Mouse (Mus musculus): ENCODE measurements at regions not wholly inside any gene's neighbourhood (a gene's known extent, or its start where the extent isn't known, plus 50 kb on each side); places are given as distances from the start of the nearest gene placed in this dataset.

DNA sequence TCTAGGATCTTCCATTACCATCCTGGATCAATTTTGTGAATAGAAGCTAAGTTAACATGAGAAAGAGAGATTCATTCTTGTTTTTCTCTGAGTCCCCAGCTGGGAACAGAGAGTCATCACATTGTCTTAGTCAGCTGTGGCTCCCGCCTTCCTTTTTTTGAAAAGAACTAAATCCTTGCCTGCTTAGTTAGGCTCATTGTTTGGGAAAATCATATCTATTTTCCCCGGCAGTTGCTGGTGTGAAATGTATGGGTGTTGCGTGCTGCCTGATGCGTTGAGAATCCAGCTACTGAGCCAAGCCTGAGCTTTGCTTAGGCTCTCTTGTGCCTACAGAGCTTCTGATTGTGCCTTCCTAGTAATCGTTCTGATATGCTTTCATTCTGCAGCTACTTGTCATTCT lies 66.3 kb downstream of the Fam50b start:
- DNase-seq (ENCODE audit: low spot score in 2 of 2): no peak

DNA sequence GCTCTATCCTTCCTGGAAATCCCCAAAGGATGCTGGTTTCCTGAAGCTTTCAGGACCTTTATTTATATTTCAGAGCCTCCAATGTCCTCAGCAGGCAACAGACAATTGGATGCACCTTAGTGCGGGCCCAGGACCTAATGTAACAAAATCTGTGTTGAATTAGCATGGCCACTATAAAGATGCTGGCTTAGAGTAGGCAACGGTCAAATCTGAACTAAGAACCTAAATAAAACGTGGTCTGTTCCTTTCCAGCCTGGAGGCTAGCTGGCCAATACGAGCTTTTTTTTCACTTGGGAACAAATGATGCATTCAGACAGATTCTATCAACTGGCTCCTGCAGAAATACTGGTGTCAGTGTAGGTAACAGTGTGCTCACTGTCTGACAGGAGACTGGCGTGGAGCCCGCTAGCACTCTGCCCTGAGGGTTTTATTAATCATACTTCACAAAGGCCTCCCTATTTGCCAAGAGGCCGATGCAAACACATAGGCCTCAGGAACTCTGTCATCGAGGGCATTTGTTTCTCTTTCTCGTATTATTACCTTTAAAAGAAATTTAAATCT lies 68.5 kb upstream of the Prpf4b start:
- no peak for DNase-seq (ENCODE audit: low spot score in 2 of 2)

DNA sequence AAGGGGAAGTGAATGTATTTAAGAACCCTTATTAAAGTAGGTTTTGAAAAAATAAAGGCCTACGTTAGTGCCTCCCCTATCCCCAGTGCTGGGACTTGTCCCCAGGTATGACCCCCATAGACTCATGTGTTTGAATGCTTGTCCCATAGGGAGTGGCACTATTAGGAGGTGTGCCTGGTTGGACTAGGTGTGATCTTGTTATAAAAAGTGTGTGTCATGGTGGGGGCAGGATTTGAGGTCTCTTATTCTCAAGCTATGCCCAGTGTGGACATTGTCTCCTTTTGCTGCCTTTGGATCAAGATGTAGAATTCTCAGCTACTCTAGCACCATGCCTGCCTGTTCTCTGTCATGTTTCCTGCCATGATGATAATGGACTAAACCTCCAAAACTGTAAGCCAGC lies 65.6 kb upstream of the Prpf4b start:
- no peak for DNase-seq (ENCODE audit: low spot score in 2 of 2)

DNA sequence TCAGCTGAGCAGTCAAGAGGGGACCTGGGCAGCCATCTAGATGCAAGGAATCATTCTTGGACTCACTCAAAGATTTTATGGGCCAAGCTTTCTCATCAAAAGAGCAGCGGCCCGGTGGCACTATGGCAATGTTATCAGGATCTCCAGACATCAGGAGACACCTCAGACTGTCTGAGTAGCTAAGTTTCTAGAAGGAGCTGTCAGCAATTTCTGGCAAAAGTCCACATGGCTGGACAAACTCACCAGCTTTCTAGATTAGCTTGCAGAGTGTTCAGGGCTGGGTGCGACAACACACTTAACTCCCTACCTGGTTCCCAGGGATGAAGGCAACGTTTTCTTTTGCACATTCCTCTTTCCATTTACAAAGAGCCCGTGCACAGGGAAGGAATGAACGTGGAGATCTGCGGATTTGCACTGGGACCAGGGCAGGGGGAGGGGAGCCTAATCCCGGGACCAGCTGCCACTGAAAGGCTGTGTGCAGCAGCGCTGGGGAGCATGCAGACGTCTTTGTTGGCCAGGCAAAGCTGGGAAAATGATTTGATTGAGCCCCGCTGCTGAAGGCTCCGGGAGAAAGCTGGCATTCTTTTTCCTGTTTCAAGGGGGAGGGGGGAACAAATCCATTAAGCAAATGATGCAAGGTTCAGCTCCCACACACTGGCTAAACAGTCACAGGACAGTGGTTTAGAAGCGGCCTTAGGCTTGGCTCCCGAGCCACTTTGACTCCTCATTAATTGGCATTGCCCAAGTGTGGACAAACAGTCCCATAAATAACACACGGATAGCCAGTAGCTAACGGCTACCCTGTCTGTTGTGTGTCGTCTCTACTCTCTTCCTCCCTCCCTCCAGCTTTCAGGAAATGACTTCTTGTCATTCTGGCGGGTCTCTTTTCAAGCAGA lies 60.7 kb upstream of the Prpf4b start:
- peak; percentile 11 to 15 for DNase-seq (ENCODE audit: low spot score in 2 of 2)

DNA sequence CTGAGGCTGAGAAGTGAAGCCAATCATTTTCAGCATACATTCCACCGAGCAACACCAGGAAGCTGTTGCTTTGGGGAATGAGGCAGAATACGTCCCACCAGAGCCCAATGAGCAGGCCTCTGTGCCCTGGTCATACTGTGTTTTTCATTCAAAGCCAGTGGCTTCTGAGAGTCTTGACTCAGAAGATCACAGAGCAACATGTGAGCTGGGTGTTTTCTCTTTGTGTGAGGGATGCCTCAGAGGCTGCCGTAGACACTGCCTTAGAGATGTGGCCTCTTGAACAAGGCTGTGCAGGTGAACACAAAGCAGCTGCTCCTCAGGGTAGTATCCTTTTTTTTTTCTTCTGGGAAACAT lies 60.1 kb upstream of the Prpf4b start:
- no peak for DNase-seq (ENCODE audit: low spot score in 2 of 2)

DNA sequence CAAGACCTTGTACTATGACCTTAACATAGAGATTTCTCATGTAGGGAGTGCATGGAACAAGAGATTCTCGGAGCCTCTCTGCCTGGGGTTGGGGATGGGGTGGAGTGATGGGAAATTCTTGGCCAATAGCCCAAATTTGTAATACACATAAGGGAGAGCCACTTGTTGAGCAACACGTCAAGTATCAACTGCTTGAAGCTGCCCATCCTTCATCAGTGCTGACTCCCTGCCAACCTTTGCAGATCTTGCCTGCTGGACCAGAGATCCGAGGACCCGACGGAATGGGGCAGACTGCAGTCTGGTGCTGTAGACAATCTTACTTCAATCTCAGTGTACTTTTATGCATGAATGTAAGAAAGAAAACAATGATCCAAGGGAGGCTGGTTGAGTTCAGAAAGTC lies 56.9 kb upstream of the Prpf4b start:
- DNase-seq (ENCODE audit: low spot score in 2 of 2): no peak

DNA sequence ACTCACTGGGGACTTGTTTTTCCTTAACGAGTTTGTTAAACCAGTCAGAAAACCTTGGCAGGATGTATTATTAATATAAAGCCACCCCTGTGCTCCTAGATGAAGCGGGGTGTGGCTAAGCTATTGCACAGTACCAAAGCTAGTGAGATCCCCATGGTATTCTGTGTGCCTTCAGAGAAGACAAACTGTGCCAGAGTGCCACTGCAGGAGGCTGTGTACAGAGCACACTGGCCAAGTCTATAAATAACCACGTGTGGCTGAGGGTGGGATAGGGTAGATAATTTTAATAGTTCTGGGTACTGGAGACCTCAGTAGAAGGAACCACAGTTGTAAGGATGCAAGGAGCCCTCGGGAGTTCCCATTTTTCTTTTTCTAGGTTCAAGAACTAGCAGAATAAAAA lies 54.7 kb upstream of the Prpf4b start:
- no peak for DNase-seq (ENCODE audit: low spot score in 2 of 2)

DNA sequence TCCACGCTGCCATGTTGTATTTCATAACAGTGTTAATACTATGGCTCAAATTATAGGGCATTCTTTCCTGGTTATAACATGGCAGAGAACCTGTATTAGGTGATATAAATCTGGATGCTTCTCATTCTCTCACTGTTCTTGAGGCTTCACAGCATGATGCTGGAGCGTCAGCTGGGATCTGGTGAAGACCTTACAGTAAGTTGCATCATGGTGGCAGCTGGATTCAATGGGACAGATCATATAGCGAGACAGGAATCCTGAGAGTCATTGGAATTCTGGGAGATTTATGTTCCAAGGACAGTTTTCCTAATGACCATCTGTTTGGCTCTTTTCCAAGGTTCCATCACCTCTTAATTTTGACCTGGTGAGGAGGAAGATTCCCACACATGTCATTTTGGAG lies 53.2 kb upstream of the Prpf4b start:
- no peak for DNase-seq (ENCODE audit: low spot score in 2 of 2)

DNA sequence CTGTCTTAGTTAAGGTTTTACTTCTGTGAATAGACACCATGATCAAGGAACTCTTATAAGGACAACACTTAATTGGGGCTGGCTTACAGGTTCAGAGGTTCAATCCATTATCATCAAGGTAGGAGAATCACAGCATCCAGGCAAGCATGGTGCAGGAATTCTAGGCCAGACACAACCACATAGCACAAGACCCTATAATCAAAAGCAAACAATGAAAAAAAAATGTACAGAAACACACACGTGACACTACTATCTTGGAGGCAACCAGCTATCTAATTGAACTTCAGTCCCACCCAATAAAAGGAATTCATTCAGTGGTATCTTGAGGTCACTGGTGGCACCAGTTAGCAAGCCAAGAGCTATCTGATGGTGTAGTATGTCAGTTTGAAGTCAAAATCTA lies 50.9 kb upstream of the Prpf4b start:
- DNase-seq (ENCODE audit: low spot score in 2 of 2): no peak
